Mouse (Mus musculus) C2C12 (cell line): ENCODE results near the gene Itgae.

Source experiments
- CEBPB ChIP-seq: IDR thresholded peaks from one replicate; pipeline ENCODE4 v1.6.1; 2011; ENCODE audit warnings: low read depth, mild to moderate bottlenecking, control low read depth, moderate library complexity
- CTCF ChIP-seq: IDR thresholded peaks from one replicate; pipeline ENCODE4 v1.5.1; 2011; ENCODE audit not compliant: control insufficient read depth, insufficient read depth, insufficient read length
- FOSL1 ChIP-seq: IDR thresholded peaks from one replicate; pipeline ENCODE4 v1.8.0; 2011; ENCODE audit warnings: mild to moderate bottlenecking, low read length; ENCODE audit not compliant: poor library complexity, insufficient read depth, severe bottlenecking
- MAX ChIP-seq: IDR thresholded peaks from one replicate; pipeline ENCODE4 v1.6.1; 2011; ENCODE audit warnings: mild to moderate bottlenecking, control low read depth
- MYOD1 ChIP-seq: IDR thresholded peaks from one replicate; pipeline ENCODE4 v1.6.1; 2011; ENCODE audit warnings: low read depth; ENCODE audit not compliant: control insufficient read depth, insufficient read length
- USF1 ChIP-seq: IDR thresholded peaks from one replicate; pipeline ENCODE4 v1.6.1; 2011; ENCODE audit warnings: low read depth, mild to moderate bottlenecking, control low read depth, moderate library complexity

DNA sequence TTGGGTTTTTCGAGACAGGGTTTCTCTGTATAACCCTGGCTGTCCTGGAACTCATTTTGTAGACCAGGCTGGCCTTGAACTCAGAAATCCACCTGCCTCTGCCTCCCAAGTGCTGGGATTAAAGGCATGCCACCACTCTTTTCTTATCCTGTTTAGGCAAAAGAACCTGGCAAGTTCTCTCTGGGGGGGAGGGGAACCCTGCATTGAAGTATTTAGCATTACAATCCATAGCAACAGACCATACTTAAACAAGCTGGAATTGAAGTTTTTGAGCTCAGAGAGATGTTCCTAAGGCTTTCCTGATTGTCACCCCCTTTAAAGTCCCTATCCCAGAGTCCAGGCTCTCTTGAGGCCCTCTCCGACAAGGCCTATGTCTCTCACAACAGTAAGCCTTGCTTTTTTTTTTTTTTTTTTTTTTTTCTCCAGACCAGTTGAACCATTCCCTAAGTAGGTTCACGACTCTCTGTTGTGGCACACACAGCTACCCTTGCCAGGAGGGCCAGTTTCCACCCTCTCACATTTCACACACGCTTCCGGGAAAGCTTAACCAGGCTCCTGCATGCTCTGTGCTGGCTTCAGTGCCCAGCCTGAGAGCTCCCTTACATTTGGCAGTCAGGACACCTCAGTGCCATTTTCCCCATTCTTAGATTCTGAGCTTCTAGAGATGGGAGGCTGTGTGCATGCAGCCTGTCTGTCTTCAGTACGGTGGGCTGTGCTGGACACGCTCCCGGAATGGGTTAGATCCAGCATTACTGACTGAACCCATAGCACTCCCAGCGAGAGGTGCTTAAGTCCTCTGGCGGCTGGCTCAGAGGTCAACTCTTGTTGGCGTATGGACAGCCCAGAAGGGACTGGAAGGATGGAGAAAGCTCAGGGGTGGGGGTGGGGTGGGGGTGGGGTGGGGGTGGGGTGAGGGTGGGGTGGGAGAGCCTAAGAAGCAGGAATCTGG, 55.9 kb downstream of the Itgae start:
- TF ChIP-seq MAX (no peak), USF1 (no peak), CTCF (no peak), MYOD1 (no peak), CEBPB (no peak), FOSL1 (no peak)
